Mouse (Mus musculus) cerebellum, adult 11-12 months (tissue): ENCODE measurements at regions not wholly inside any gene's neighbourhood (a gene's known extent, or its start where the extent isn't known, plus 50 kb on each side); places are given as distances from the start of the nearest gene placed in this dataset.

Experiments
- DNase-seq: peaks from one replicate; pipeline ENCODE4 v3.0.0; 2022

GRCm38 (mm10) chr1:121842381-121843075 is 274.7 kb upstream of the Ddx18 start:
- DNase-seq = no peak

GRCm38 (mm10) chr1:121833559-121833958 is 265.8 kb upstream of the Ddx18 start:
- DNase-seq = no peak

GRCm38 (mm10) chr1:121830242-121830641 is 262.5 kb upstream of the Ddx18 start:
- no peak for DNase-seq

GRCm38 (mm10) chr1:121822950-121823349 is 255.2 kb upstream of the Ddx18 start:
- DNase-seq = no peak

- no peak for DNase-seq
These were observed 235.5 kb upstream of the Ddx18 start for GRCm38 (mm10) chr1:121803338-121803737.

DNA sequence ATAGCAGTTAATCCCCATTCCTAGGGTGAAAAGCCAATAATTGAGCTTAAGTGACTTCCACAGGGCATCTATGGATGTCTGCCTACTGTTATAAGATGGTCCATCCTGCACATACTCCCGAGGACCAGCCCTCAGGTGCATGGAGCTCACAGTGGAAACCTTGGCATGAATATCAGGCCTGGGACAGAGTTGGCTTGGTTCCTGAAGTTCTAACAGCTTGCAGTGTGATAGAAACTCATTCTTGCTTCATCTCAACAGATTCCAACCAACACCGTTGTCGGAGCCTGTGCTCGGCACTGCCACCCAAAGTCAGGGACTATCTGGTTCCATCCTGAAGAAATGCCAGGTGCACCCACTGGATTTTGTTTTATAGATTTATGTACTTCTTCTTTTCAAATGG is 234.7 kb upstream of the Ddx18 start:
- DNase-seq = peak; percentile 28

DNA sequence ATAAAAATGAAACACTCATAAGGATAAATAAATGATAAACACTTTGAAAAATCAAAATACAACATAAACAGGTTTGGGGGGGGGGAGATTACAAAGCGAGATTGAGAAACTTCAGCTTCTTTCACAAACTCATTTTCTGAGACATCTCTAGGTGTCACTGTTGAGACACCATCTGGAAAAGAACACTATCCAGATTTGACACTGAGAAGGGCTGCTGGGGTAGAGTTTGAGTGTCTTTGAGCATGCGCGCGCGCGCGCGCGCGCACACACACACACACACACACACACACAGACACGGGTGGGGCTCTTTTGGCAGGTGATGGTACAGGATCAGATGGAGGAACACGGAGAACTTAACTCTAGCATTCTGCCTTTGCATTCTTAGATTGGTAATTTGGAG is 230.7 kb upstream of the Ddx18 start:
- no peak for DNase-seq

- no peak for DNase-seq
These were observed 227.4 kb upstream of the Ddx18 start for GRCm38 (mm10) chr1:121795024-121795786.

DNA sequence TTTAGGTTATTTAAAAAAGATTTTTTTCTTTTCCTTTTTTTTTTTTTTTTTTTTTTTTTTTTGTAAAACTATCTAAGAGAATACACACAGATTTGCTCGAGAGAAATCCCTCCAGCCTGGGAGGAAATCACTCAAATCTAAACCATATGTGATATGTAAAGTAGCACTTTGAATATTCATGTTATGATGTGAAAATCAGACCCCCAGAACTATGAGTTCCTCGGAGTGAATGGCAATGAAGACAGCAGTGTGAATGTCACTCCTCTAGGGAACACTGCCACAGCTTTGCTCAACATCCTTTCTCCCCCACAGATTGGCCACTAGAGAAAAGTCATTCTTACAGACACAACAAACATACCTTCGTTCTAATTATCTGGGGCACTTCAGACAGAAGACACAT is 217.8 kb upstream of the Ddx18 start:
- DNase-seq = no peak

DNA sequence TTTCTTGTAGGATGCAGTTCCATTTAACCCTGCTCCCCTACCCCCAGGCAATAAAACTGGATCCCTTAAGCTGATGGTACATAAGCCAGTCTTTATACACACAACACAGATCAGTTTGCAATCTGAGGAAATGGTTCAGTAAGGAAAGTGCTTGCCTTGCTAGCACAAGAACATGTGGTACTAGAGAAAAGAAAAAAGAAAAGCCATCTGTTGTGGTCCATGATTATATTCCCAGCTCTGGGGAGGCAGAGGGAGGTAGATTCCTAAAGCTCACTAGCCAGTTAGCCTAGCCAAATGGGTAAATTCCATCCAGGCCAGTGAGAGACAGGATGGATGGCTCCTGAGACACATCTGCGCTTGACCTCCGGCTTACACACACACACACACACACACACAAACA is 206.2 kb upstream of the Ddx18 start:
- no peak for DNase-seq

DNA sequence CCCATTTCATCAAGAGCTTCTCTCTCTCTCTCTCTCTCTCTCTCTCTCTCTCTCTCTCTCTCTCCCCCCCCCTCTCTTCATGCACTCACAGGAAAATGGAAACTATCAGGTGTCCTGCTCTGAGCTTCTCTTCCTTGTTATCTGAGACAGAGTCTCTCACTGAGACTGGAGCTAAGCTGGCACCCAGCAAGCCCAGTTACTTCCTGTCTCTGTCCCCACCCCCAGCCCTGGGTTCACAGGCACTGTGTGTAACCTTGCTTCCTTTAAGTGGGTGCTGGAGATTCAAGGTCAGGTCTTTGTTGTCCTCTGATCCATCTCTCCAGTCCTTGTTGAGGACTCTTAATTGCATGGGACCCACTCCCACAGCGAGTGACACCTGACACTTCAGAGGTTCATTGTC is 203.7 kb upstream of the Ddx18 start:
- no peak for DNase-seq

DNA sequence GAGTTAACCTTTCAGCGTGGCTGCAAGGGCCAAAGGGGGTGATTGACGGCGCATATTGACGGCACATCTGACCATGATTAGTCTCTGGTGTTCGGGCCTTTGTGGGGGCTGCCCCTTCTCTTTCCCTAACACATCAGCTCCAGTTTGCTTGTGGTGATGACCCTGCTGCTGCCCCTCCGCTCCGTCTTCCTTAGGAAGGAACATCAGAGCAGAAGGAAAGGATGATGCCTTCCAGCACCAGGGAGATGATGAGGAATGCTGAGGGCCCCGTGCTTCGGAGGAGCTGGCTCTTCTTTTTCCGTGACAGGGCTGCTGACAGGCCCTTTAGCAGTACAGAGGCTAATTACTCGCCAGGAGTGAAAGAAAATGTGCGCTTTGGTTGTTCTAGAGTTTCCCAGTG is 203.1 kb upstream of the Ddx18 start:
- no peak for DNase-seq

- DNase-seq = no peak
These were observed 192.3 kb upstream of the Ddx18 start for GRCm38 (mm10) chr1:121760086-121760485.

GRCm38 (mm10) chr1:121745181-121745580 is 177.4 kb upstream of the Ddx18 start:
- DNase-seq = no peak

DNA sequence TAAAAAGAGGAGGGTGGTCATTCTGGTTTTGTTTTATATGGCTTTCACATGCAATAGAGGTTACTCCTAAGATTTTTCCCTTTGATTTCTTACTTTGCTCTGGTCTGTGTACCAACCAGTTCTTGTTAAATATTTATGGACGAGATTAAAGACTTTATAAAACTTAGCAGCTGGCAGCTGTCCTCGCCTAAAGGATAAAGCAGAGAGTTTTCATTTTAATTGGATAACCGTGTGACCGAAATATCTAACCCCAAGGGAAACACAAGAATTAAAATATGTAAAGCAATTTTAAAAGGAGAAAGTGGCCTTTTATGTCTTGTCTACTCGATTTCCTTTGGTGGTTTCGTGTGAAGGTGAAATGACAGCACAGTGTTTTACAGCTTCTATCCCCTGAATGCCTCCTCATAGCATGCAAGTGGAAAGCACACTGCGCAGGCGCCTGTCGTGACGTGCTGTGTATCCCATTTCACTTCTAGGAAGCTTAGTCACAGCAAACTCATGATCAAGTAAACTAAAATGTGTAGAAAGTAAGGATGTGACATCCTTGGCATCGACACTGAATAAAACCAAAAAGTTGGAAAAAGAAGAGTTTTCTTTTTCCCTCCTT is 167.4 kb upstream of the Ddx18 start:
- no peak for DNase-seq

DNA sequence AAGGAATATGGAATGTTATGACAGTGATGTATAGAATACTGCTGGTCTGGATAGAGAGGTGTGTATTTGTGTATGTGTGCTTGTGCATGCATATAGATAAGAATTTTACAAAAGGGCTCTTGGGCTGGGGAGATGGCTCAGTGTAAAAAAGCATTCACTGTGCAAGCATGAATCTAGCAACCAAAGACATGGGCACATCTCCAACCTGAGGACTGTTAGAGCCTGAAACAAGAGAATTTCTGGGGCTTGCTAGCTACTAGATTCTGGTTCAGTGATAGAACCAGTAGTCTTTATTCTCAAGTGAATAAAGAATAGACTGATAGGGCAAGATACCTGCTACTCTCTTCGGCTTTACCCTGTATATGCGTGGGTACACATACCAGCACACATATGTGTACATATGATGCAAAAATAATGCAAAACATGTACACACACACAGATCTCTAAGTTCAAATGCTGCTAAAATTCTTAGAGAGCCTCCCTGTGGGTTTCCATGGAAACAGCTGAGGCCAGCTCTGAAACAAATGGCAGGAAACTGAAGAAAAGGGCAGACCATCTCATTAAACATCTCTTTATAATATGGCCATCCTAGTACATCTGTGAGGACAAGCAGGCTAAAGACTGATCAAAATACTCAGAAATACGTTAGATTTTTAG is 166.8 kb upstream of the Ddx18 start:
- DNase-seq = no peak

DNA sequence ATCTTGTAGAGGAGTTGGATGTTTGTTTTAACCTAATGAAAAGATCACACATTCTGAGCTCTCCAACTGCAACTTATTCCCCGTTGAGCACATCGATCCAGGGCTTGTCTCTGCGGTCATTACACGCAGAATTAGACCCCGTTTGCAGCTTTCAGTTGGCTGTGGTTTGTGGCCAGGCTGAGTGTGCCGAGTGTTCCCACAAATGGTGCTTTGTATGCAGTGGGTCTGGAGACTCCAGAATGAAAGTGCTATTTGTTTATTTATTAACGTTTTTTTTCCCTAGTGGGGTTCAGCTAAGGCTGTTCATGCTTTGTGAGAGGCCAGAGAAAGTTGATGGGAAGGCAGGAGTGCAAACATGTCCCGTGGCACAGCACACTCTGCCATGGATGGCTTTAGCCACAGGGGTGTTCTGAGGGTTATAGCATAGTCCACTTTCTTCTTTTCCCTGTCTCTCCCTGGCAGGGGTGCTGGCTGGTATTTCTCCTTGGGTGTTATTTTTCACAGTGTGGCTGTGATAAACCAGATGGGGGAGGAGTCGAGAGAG is 141.6 kb upstream of the Ddx18 start:
- DNase-seq = no peak

DNA sequence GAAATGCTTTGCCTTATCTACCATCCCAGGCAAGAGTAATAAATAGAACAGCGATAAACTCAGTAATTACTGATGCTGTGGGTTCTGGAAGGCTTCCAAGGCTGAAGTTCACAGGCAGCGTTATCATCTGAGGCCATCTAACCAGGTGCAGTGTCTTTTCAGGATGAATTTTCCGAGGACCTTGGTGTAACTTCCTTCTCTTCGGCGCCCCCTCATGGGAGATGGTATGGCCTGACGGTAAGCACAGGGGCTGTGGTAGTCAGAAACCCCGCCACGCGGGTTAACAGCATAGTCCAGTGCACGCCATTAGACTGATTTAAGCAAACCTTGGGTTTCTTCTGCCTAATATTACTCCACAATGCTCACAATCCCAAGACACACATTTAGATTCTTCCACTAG is 140.5 kb upstream of the Ddx18 start:
- DNase-seq = no peak

DNA sequence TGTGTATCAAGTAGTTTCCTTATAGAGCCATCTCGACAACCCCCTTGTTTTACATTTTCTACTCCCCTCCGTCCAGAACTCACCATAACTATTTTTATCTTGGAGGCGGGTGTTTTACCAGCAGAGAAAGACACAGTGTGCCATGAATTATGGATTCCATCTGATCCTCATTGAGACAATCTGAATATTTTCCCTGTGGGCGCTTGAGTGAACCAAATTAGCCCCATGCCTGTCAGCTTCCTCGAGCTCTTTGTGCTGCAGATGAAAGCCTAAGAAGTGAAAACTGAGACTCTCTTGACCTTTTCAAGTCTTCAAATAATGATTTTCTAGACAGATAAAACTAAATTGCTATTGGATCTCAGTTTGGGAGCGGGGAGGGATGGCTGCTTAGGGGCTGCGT is 134.0 kb upstream of the Ddx18 start:
- DNase-seq = no peak

GRCm38 (mm10) chr1:121653901-121654300 is 86.1 kb upstream of the Ddx18 start:
- DNase-seq = no peak

GRCm38 (mm10) chr1:121650071-121650470 is 82.3 kb upstream of the Ddx18 start:
- DNase-seq = no peak

DNA sequence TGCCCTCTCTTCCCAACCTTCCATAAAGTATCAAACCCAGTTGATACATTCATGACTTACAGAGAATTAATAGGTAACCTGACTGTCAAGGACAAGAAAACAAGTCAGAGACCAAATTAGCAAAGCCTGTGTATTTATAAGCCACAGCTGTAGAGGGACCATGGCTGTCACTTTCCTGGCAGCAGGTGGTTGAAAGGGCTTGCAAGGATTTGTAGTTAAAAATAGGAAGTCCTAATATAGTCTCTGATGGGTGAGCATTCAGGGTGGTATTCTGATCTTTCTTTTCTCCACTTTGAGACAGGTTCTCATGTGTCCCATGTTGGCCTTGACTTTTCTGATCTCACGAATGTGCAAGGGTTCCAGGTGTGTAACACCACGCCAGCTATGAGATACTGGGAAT is 63.7 kb upstream of the Ddx18 start:
- DNase-seq = no peak

- DNase-seq = no peak
These were observed 52.5 kb upstream of the Ddx18 start for GRCm38 (mm10) chr1:121620262-121620661.
